Mouse (Mus musculus) myocyte (in vitro differentiated cells): ENCODE results near the gene Blnk.

ENCODE experiments used
- E2F4 ChIP-seq: IDR thresholded peaks from one replicate; pipeline ENCODE4 v1.6.1; 2011; ENCODE audit warnings: mild to moderate bottlenecking, control low read depth, moderate library complexity; ENCODE audit not compliant: insufficient read depth
- MAX ChIP-seq: IDR thresholded peaks from one replicate; pipeline ENCODE4 v1.6.1; 2011; ENCODE audit warnings: low read depth, mild to moderate bottlenecking, control low read depth
- MYOG ChIP-seq, 3 experiments: IDR thresholded peaks; one replicate each; pipeline ENCODE4 v1.6.1; 2011; ENCODE audit warnings: control low read depth in 2 of 3, low read depth in 2 of 3, mild to moderate bottlenecking in 2 of 3; ENCODE audit not compliant: insufficient read length in 2 of 3, control insufficient read depth in 1 of 3, insufficient read depth in 1 of 3
- POLR2A ChIP-seq: IDR thresholded peaks from one replicate; pipeline ENCODE4 v1.6.1; 2011; ENCODE audit warnings: low read depth, mild to moderate bottlenecking, control low read depth, moderate library complexity; ENCODE audit not compliant: insufficient read length
- POLR2AphosphoS2 ChIP-seq: IDR thresholded peaks from one replicate; pipeline ENCODE4 v1.6.1; 2011; ENCODE audit warnings: low read depth, control low read depth; ENCODE audit not compliant: insufficient read length
- REST ChIP-seq: IDR thresholded peaks from one replicate; pipeline ENCODE4 v1.6.1; 2011; ENCODE audit warnings: mild to moderate bottlenecking, control low read depth, moderate library complexity; ENCODE audit not compliant: insufficient read depth, insufficient read length
- TCF3 ChIP-seq: IDR thresholded peaks from one replicate; pipeline ENCODE4 v1.6.1; 2011; ENCODE audit warnings: low read depth, control low read depth; ENCODE audit not compliant: insufficient read length
- USF1 ChIP-seq: IDR thresholded peaks from one replicate; pipeline ENCODE4 v1.6.1; 2011; ENCODE audit warnings: low read depth, mild to moderate bottlenecking, control low read depth, moderate library complexity

DNA sequence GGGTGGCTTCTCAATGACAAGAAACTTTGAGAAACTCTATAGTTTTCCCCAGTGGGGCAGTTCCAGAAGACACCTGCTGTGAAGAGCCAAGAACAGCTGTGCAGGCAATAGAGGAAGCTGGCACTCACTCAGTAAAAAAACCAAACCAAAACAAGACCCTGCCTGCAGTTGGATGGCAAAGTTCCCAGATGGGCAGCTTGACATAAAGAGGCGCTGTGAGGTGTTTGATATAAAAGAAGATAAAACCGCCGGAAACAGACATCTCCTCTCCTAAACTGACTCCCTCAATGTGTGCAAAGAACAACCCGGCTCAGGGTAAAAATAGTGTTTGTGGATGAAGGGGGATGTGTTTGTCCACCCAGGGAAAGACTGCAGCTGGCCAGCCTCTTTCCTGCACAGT lies 27.9 kb upstream of the Blnk start:
- TF ChIP-seq TCF3 (no peak), POLR2A (no peak), E2F4 (no peak), USF1 (no peak), MAX (no peak), POLR2AphosphoS2 (no peak), MYOG (IDR thresholded peaks at IDR 0.05; ENCODE audit: control insufficient read depth in 1 of 3, insufficient read depth in 1 of 3, insufficient read length in 2 of 3, low read depth in 2 of 3) (no peak), REST (no peak)
